Mouse (Mus musculus): Measurements from ENCODE around the gene Ezh1. TPM values are rescaled to one million over a fixed set of nuclear protein-coding genes. Genes with fewer than 3 reads are reported as not detected.
"Not testable (repeated sequence)": the region's sequence is repeated elsewhere in the genome, so short reads cannot be mapped to it uniquely, and the experiment has no call there.

The Ezh1 gene
- polyA plus RNA-seq, 1 experiment from 2014 or later: 10.2 TPM

GRCm38 (mm10) chr11:101160151-101160550 is 66.1 kb downstream of the Ezh1 start:
- H3K36me3 ChIP-seq (ENCODE audit: control insufficient read depth, insufficient read depth, low read length); H3K9ac ChIP-seq (ENCODE audit: low read depth, low read length); H3K27ac ChIP-seq (ENCODE audit: low read depth, low read length); H3K4me3 ChIP-seq (ENCODE audit: low read depth, low read length); H3K9me3 ChIP-seq (replicated peaks; ENCODE audit: control insufficient read depth, low read length); ATAC-seq (replicated peaks; ENCODE audit: insufficient number of reproducible peaks, low FRiP score, low TSS enrichment); H3K4me2 ChIP-seq: not testable (repeated sequence)
- Histone ChIP-seq H3K27me3 (ENCODE audit: control insufficient read depth, insufficient read depth, low read length) (peaks cover 23% of the 10 kb centered on the region), H3K4me1 (ENCODE audit: control insufficient read depth, insufficient read depth, low read length) (peaks cover 14% of the 10 kb centered on the region; the same call in 1 of the 2 replicates)
- 65% methylated on average over 9 of the region's 10 CpGs for WGBS (ENCODE audit: insufficient replicate concordance)

DNA sequence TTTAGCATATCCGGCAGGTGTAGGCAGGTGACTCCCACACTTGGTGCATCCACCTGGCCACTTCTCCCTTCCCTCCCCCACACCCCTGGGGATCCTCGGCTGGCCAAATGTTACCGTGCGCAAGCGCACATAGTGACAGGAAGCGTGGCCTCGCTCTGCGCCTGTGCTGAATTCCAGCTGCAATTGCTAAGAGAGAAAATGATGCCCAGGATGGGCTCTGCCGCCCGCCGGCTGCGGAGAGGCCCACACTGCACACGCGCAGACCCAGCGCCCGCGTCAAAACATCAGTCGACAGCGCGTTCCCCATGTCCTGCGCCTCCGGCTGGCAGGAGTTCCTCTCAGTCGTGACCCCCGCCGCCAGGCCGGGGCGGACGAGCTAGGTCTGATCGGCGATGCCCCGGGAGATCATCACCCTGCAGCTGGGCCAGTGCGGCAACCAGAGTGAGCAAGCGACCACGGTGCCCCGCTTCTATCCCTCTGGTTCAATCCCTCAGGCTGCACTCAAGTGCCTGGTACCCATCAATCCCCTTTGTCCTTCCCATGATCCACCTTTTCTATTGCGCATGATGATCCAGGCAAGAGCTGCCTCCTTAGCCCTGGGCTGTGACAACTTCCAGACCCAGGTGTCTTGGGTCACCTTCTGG is 70.4 kb downstream of the Ezh1 start, which contains the start of gene Tubg2:
TSS of gene Tubg2 (plus strand) at position 180 of the 644 bp plus-strand sequence.
- no peaks in the 10 kb centered on the region for H3K9me3 ChIP-seq (replicated peaks; ENCODE audit: control insufficient read depth, low read length)
- H3K27ac ChIP-seq (ENCODE audit: low read depth, low read length): no peak within 1 kb of the TSS
- H3K4me3 ChIP-seq (ENCODE audit: low read depth, low read length): peak within 1 kb of the TSS; percentile 33
- 2% methylated on average over 36 of the region's 36 CpGs for WGBS (ENCODE audit: insufficient replicate concordance)
- peak within 1 kb of the TSS; percentile 69 for H3K9ac ChIP-seq (ENCODE audit: low read depth, low read length)
- ATAC-seq (replicated peaks; ENCODE audit: insufficient number of reproducible peaks, low FRiP score, low TSS enrichment): no peak; the same call in 1 of the 2 replicates
- H3K4me1 ChIP-seq (ENCODE audit: control insufficient read depth, insufficient read depth, low read length): 0 out of 2 replicates have a peak, but pooled peaks cover 2% of the 10 kb centered on the region
- H3K27me3 ChIP-seq (ENCODE audit: control insufficient read depth, insufficient read depth, low read length): no peaks in the 10 kb centered on the region; the same call in 1 of the 2 replicates
- H3K36me3 ChIP-seq (ENCODE audit: control insufficient read depth, insufficient read depth, low read length): no peaks in the 10 kb centered on the region
- H3K4me2 ChIP-seq: peak within 1 kb of the TSS; percentile 70

DNA sequence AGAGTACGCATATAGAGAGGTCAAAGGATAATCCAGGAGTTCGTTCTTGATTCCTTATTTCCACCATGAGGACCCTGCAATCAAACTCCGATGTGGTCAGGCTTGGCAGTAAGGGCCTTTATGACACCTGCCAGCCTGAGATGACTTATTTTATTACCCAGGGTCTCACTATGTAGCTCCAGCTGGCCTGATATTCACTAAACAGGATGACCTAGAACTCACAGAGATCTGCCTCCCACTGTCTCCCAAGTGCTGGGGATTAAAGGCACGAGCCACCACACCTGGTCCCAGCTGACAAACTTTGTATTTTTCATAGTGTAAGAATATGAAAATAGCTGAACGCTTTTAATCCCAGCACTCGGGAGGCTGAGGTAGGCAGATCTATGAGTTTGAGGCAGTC is 71.1 kb downstream of the Ezh1 start:
- no peaks in the 10 kb centered on the region for H3K36me3 ChIP-seq (ENCODE audit: control insufficient read depth, insufficient read depth, low read length)
- WGBS (ENCODE audit: insufficient replicate concordance): 67% methylated on average over 6 of the region's 6 CpGs
- ATAC-seq (replicated peaks; ENCODE audit: insufficient number of reproducible peaks, low FRiP score, low TSS enrichment): no peak
- no peak overlapping the region for H3K9ac ChIP-seq (ENCODE audit: low read depth, low read length)
- H3K27ac ChIP-seq (ENCODE audit: low read depth, low read length): no peak overlapping the region
- no peak overlapping the region for H3K4me3 ChIP-seq (ENCODE audit: low read depth, low read length)
- 0 out of 2 replicates have a peak, but pooled peaks cover 2% of the 10 kb centered on the region for H3K4me1 ChIP-seq (ENCODE audit: control insufficient read depth, insufficient read depth, low read length)
- no peaks in the 10 kb centered on the region; the same call in 1 of the 2 replicates for H3K27me3 ChIP-seq (ENCODE audit: control insufficient read depth, insufficient read depth, low read length)
- no peaks in the 10 kb centered on the region for H3K9me3 ChIP-seq (replicated peaks; ENCODE audit: control insufficient read depth, low read length)
- H3K4me2 ChIP-seq: peak overlapping the region; percentile 70

- H3K27ac ChIP-seq (ENCODE audit: low read depth, low read length): no peak overlapping the region
- no peak overlapping the region for H3K9ac ChIP-seq (ENCODE audit: low read depth, low read length)
- no peak for ATAC-seq (replicated peaks; ENCODE audit: insufficient number of reproducible peaks, low FRiP score, low TSS enrichment)
- H3K27me3 ChIP-seq (ENCODE audit: control insufficient read depth, insufficient read depth, low read length): no peaks in the 10 kb centered on the region; the same call in 1 of the 2 replicates
- no peaks in the 10 kb centered on the region for H3K36me3 ChIP-seq (ENCODE audit: control insufficient read depth, insufficient read depth, low read length)
- no peak overlapping the region for H3K4me3 ChIP-seq (ENCODE audit: low read depth, low read length)
- no peak overlapping the region for H3K4me2 ChIP-seq
- no peaks in the 10 kb centered on the region for H3K9me3 ChIP-seq (replicated peaks; ENCODE audit: control insufficient read depth, low read length)
- H3K4me1 ChIP-seq (ENCODE audit: control insufficient read depth, insufficient read depth, low read length): 0 out of 2 replicates have a peak, but pooled peaks cover 2% of the 10 kb centered on the region
These were observed 71.6 kb downstream of the Ezh1 start for GRCm38 (mm10) chr11:101154648-101155047.

DNA sequence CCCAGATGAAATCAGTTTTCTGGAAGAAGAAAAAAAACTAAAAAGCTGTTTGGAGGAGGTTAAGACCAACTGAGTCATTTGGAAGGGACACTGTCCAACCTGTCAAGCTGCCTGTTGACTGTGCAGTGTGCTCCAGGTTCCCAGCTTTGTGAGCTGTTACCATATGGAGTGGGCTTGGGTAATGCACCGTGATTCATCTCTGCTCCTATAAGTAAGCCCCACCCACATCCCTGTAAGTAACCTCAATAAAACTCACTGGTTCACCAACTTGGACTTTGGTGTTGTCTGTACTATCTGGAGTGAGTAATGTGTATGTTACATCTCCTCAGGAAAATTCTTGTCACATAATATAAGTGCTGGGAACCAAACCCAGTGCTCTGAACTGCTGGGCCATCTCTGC is 73.4 kb downstream of the Ezh1 start:
- no peak overlapping the region for H3K27ac ChIP-seq (ENCODE audit: low read depth, low read length)
- H3K9ac ChIP-seq (ENCODE audit: low read depth, low read length): no peak overlapping the region
- peaks cover 10% of the 10 kb centered on the region for H3K4me1 ChIP-seq (ENCODE audit: control insufficient read depth, insufficient read depth, low read length)
- ATAC-seq (replicated peaks; ENCODE audit: insufficient number of reproducible peaks, low FRiP score, low TSS enrichment): no peak
- H3K27me3 ChIP-seq (ENCODE audit: control insufficient read depth, insufficient read depth, low read length): no peaks in the 10 kb centered on the region; the same call in 1 of the 2 replicates
- H3K4me3 ChIP-seq (ENCODE audit: low read depth, low read length): no peak overlapping the region
- H3K36me3 ChIP-seq (ENCODE audit: control insufficient read depth, insufficient read depth, low read length): no peaks in the 10 kb centered on the region
- H3K4me2 ChIP-seq: no peak overlapping the region
- 60% methylated on average over 1 of the region's 1 CpGs for WGBS (ENCODE audit: insufficient replicate concordance)
- H3K9me3 ChIP-seq (replicated peaks; ENCODE audit: control insufficient read depth, low read length): no peaks in the 10 kb centered on the region

DNA sequence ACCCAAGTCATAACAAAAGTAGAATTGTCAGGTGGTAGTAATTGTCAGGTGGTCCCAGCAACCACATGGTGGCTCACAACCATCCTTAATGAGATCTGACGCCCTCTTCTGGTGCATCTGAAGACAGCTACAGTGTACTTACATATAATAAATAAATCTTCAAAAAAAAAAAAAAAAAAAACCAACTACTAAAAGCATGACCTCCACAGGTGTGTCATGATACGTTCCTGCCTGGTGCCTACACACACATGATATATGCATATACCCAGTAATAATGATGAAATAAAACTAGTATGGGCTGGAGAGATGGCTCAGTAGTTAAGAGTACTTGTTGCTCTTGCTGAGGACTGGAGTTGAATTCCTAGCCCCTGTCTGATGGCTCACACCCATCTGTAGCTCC is 75.2 kb downstream of the Ezh1 start:
- peaks cover 10% of the 10 kb centered on the region for H3K4me1 ChIP-seq (ENCODE audit: control insufficient read depth, insufficient read depth, low read length)
- WGBS (ENCODE audit: insufficient replicate concordance): 32% methylated on average over 2 of the region's 2 CpGs
- H3K4me3 ChIP-seq (ENCODE audit: low read depth, low read length): no peak overlapping the region
- no peak overlapping the region for H3K4me2 ChIP-seq
- no peak overlapping the region for H3K9ac ChIP-seq (ENCODE audit: low read depth, low read length)
- no peaks in the 10 kb centered on the region for H3K9me3 ChIP-seq (replicated peaks; ENCODE audit: control insufficient read depth, low read length)
- H3K27me3 ChIP-seq (ENCODE audit: control insufficient read depth, insufficient read depth, low read length): no peaks in the 10 kb centered on the region
- H3K36me3 ChIP-seq (ENCODE audit: control insufficient read depth, insufficient read depth, low read length): no peaks in the 10 kb centered on the region
- ATAC-seq (replicated peaks; ENCODE audit: insufficient number of reproducible peaks, low FRiP score, low TSS enrichment): no peak
- no peak overlapping the region for H3K27ac ChIP-seq (ENCODE audit: low read depth, low read length)

- H3K4me2 ChIP-seq: no peak overlapping the region
- 52% methylated on average over 9 of the region's 9 CpGs for WGBS (ENCODE audit: insufficient replicate concordance)
- 0 out of 2 replicates have a peak overlapping the region, but pooled peaks have one; percentile 28 for H3K9ac ChIP-seq (ENCODE audit: low read depth, low read length)
- peaks cover 7% of the 10 kb centered on the region for H3K4me1 ChIP-seq (ENCODE audit: control insufficient read depth, insufficient read depth, low read length)
- no peaks in the 10 kb centered on the region for H3K9me3 ChIP-seq (replicated peaks; ENCODE audit: control insufficient read depth, low read length)
- H3K27ac ChIP-seq (ENCODE audit: low read depth, low read length): no peak overlapping the region; the same call in 1 of the 2 replicates
- no peak for ATAC-seq (replicated peaks; ENCODE audit: insufficient number of reproducible peaks, low FRiP score, low TSS enrichment)
- H3K36me3 ChIP-seq (ENCODE audit: control insufficient read depth, insufficient read depth, low read length): no peaks in the 10 kb centered on the region
- no peaks in the 10 kb centered on the region for H3K27me3 ChIP-seq (ENCODE audit: control insufficient read depth, insufficient read depth, low read length)
- H3K4me3 ChIP-seq (ENCODE audit: low read depth, low read length): no peak overlapping the region
These were observed 76.8 kb downstream of the Ezh1 start for GRCm38 (mm10) chr11:101149178-101150105.

GRCm38 (mm10) chr11:101148751-101149150 is 77.5 kb downstream of the Ezh1 start:
- Histone ChIP-seq H3K27ac (ENCODE audit: low read depth, low read length) (no peak overlapping the region), H3K27me3 (ENCODE audit: control insufficient read depth, insufficient read depth, low read length) (no peaks in the 10 kb centered on the region), H3K4me1 (ENCODE audit: control insufficient read depth, insufficient read depth, low read length) (peaks cover 9% of the 10 kb centered on the region), H3K9me3 (replicated peaks; ENCODE audit: control insufficient read depth, low read length) (no peaks in the 10 kb centered on the region), H3K9ac (ENCODE audit: low read depth, low read length) (no peak overlapping the region), H3K4me3 (ENCODE audit: low read depth, low read length) (no peak overlapping the region), H3K4me2 (no peak overlapping the region), H3K36me3 (ENCODE audit: control insufficient read depth, insufficient read depth, low read length) (no peaks in the 10 kb centered on the region)
- WGBS (ENCODE audit: insufficient replicate concordance): 67% methylated on average over 10 of the region's 10 CpGs
- ATAC-seq (replicated peaks; ENCODE audit: insufficient number of reproducible peaks, low FRiP score, low TSS enrichment): no peak

Measured in heart, embryonic 11.5 days (tissue).